Mouse (Mus musculus) CD8-positive naive resting alpha-beta T cell, adult 2 months (primary cell): ENCODE data around the gene Fbxo31.
A peak's percentile ranks its signal among the peaks of the same experiment; 100 is the strongest.

Experiments
- DNase-seq, 2 experiments: peaks; one replicate each; pipeline ENCODE4 v3.0.0; 2022; ENCODE audit warnings: low read depth in 2 of 2, low spot score in 2 of 2

The Fbxo31 gene

DNA sequence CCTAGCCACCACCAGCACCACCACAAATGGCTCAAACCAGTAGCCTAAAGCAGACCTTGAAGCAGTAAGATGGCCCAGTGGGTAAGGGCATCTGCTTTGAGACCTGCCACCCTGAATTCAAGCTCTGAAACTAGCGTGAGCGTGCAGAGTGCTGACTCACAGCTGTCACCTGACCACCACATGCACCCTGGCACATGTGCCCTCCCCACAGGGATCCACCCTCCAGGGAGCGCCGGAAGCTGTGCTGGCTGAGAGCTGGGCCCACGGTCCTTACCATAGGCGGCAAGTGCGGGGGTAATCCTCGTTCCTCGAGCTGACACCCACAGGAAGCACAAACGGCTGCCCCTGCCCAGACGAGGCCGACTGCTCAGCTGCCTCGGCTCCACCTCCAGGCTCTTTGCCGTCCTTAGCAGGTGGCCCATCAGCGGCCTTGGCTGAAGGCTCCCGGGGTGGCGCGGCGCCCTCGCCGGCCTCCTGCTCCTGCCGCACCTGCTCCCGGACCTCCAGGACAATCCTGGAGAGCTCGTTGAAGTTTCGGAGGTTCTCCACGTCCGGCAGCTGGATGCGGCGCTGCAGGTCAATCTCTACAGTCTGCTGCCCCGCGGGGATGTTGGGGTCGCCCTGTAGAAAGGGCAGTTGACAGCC lies 24.7 kb downstream of the Fbxo31 start:
- DNase-seq = no peak

DNA sequence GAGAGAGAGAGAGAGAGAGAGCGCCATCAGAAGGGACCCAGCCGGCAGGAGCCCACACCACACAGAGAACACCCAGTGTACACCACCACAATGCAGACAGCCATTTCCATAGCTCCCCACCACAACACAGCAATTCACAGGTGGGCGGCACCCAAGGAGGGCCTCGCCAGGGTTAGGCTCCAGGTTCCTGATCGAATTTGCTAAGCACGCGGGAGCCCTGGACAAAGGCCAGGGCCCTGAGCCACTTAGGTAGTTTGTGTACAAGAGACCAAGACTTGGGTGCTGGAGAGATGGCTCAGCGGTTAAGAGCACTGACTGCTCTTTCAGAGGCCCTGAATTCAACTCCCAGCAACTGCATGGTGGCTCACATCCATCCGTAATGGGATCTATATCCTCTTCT lies 26.1 kb downstream of the Fbxo31 start:
- DNase-seq = no peak

DNA sequence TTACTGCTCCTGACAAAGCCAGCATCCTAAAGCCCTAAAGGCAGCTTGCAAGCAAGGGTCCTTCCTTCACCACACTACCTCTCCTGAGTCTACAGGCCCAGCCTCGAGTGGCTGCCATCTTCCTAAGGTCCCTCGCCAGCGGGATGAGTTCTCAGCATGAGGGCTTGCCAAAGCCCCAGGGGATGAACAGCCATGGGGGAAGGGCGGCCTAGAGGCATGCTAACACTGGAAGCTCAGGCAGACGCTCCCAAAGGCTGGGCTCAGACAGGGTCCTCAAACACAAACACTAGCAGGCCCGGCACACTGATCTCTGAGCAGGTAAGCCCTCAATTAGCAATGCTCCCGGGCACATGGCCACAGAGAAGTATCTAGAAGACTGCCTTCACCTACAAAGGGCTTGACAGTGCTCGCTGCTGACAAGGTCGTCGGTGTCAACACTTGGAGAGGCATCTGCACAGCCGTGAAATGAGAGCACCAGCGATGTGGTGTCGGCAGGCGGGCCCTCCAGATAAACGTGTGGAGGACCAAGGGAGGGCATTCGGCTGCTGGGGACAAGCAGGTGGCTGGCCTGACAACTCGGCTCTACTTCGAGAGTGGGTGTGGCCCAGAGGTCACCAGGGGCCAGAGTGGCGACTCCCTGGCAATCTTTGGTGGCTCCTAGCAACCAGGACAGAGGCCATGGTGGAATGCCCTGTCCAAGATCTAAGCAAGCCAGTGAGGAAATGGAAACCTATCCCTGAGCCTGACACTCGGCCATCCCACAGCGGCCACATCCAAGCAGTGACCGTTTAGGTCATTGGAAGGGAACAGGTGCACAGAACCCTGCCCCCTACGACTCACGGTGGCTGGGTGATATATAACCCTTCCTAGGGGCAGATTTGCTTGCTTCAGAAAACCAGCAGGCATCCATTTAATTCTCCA lies 27.3 kb downstream of the Fbxo31 start:
- DNase-seq = no peak

DNA sequence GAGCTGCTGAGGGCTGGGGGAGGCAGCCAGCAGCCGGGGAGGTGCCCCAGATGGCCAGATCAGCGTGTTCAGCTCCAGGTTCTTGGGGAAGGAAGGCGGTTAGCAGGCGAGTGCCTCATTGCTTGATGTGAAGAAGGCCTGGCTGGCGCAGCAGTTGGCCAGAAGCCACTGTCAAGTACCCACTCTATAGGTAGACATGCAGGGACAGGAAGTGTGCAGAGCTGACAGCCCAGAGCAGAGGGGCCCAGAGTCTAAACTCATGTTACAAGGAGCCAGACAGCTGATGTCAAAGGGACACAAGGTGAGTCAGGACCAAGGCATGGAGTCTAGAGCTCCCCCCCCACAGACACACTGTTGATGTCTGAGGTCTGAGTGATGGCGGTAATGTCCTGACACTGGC lies 28.6 kb downstream of the Fbxo31 start:
- no peak for DNase-seq

DNA sequence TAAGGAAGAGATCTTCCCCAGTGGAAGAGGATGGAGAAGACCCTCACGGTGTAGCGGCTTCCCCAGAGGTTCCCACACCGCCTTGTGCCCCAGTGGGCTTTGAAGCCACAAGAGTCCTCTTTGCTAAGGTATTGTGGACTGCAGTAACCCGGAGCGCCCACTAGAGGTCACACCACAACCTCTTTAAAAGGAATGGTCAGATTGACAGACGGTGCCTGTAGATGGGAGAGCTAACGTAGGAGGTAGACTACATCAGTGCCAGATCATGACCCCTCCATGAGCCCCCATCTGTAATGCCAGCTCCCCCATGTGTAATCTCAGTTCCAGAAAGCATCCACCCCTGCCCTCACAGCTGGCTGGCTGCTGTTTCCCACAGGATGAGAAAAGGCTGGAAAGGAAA lies 31.5 kb downstream of the Fbxo31 start:
- DNase-seq = peak; percentile 61 to 70

DNA sequence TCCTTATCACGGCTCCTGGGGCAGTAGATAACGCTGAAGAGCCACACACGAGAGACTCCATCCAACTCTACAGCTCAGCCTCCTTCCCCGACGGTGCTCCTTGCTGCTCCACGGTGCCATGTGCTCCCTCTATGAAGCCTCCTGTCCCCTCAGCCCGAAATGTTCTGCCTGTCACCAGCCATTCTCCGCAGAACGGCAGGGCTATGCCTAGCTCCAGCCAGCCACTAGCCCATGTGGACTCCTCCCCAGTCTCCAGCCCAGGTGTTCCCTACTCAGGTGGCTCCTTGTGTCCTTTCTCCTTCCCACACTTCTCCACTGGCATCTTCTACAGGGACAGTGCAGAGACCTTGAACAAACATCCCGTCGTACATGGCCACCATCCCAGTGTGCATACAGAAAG lies 33.7 kb downstream of the Fbxo31 start:
- no peak for DNase-seq

DNA sequence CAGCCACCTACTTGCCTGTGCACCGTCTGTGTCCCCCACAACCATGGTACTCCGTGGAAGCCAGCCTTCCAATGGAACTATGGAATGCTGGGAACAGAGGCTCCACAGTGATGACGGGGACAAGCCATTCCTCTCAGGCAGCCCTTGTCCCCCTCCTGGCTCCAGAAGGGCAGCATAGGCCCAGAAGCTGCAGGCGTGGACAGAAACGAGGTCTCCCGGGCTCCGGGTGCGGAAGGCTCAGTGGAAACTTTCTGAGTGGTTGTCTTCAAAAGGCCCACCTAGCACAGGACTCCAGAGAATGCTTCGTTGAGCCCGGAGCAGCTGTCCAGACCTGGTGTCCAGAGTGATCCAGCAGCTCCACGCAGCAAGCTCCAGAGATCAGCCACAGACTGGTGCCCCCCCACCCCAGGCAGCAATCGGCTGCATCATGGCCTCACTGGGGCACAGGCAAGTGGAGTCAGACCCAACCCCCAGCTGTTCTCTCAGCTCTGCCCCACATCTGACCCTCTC lies 34.3 kb downstream of the Fbxo31 start, which contains the start of gene 1700018B08Rik:
Gene 1700018B08Rik, minus strand, starts transcription at position 45 of the 510 bp plus-strand sequence.
- no peak for DNase-seq

DNA sequence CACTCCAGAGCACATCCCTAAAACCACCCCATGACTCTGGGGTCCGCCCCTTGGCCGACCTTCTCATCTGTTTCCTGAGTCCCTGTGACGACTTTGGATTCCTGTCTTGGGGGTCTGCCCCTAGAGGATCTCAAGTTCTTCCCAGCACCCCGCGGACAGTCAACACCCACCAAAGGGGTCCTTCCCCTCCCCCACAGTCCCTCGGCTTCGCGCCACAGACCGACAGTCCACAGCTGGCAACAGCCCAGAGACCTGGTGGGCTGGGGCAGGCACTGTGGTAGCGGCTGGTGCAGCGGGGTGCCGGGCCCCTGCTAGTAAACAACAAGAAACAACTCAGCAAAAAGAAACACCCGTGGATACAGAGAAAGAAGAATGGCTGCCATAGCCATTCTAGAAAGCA lies 35.7 kb downstream of the Fbxo31 start:
- DNase-seq = no peak

DNA sequence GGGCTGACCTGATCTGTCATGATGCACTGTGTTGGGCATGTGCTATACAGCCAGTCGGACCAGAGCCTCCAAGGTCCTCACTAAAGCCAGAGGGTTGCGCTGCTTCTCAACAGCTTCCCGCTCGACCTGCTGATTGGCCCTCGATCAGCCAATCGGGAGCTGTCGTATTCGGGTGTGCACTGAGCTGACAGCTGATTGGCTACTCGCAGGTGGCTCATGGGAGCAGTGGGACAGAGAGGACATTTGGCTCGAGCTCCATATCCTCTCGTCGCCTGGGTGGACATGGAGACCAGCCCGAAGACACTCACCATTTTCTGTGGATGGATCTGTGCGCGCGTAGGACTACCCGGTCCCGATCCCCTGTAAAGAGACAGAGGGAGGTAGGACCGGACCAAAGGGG lies 36.7 kb downstream of the Fbxo31 start:
- no peak for DNase-seq

DNA sequence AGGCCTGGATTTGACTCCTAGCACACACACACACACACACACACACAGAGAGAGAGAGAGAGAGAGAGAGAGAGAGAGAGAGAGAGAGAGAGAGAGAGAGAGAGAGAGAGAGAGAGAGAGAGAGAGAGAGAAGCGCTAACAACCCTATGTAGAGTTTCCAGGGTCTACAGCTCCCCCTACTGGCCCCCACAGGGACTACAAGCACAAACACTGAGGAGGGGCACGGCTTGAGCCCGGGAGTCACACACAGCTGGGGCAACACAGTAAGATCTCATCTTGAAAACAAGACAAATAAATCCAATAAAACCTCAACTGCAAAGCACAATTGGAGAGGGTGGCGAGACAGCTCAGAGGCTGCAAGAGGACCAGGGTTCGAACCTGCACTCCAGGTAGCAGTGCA lies 46.2 kb downstream of the Fbxo31 start:
- peak in 1 of 2 experiments; percentile 25 for DNase-seq

DNA sequence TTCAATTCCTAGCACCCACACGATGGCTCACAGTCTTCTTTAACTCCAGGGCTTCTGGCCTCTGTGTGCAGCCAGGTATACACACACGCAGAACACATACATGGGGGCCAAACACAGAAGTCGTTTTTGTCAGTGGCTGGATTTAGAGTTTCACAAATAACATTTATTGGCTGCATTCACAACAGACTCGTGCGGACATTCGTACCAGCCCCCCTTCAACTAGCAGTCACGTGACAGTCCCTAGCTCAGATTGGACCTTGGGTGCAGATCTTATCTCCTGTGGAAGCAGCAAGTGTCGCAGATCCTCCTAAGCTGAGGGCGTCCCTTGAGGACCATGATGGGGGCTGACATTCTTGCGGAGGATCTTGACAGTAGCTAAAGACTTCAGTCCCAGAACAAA lies 48.0 kb downstream of the Fbxo31 start:
- no peak for DNase-seq

DNA sequence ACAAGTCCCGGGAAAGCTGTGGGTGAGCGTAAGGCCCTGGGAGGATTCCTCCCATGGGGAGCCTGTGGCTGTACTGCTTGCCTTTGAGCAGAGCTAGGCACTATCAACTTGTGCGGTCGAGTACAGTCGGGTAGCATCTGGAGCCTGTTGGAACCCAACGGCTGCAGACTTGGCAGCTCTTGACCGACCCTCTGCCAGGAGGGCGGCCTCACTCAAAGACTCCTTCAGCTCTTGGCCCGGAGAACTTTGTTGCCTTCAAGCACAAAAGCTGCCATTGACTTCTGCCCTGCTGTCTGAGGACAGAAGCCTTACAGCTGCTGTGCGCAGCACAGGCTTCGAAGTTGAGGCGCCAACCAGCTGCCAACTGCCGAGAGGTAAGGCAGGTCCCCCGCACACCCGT lies 49.8 kb downstream of the Fbxo31 start:
- DNase-seq = no peak

DNA sequence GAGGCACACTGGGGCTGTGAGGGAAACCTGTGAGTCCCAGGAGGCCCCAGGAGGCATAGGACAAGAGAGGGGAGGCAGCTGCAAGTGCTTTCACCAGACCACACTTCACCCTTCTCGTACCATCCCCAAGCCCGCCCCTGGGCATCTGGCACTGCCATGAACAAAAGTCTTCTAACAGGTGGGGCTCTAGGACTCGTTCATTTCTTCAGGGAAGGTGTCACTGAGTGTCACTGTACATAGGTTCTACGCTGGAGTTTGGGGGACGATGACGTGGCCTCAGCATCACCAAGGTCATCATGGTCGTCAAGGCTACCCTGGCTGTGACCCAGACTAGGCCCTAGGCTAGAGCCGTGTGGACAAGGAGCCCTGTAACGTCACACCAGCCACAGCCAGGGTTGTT lies 50.9 kb downstream of the Fbxo31 start:
- DNase-seq = no peak

DNA sequence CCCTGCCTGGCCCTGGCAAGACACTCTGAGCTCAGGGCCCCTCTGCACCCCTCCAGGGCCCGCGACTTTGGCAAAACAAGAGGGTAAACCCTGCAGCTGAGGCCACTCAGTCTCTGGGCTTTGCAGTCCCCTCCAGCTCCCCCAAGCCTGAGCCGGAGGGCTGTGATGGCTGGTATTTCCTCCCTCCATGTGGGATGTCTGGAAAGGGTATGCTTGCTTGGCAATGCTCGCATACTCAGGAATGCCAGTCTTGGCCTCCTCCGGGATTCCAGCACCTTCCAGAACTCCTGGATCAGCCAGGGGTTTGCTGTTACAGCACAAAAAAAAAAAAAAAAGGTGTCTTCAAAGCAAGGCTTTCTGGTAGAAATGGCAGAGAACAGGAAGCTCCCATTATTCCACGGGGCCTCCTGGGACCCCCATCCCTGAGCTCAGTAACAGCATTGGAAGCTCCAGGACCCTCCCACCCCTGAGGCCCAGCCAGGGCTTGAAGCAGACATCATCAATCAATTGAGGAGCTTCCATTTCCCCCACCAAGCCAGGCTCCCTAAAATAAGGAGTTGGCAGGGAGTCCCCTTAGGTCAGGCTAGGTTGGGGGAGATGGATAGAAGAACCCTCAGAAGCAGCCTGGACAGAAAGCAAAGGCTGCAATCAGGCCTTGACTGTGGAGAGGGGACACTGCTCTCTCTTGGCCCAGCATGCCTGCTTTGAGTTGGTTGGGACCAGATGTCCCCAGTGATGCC lies 51.6 kb downstream of the Fbxo31 start:
- DNase-seq = no peak

DNA sequence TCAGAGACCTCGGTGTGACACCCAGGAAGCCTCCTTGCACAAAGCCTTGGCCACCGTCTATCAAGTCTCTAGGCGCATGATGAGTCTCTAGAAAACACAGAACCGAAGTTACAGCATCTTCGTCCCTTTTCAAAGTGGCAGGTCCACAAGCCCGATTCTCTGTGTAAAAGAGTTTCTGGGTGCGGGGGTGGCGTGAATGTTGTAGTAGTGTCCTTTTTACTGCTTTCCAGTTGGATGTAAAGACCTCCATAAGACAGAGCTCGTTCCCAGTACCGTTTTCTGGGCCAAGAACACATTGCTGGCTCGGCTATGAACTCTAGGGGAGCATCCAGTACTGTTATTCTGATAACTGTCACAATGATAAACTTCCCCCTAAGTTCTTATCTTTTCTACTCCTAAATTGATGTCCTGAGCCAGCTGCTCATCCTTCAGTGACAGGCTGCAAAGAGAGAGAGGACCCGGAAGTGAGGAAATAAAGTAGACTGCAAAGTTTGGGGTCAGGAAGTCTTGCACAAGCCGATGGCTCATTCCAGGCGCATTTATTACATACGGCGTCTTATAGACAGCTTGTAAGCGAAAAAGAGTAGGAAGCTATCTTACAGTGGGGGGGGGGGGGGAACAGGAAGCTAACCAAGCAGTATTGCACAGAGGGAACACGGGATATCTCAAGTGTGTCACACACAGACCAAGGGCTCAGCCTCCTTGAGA lies 53.3 kb downstream of the Fbxo31 start:
- DNase-seq = no peak

DNA sequence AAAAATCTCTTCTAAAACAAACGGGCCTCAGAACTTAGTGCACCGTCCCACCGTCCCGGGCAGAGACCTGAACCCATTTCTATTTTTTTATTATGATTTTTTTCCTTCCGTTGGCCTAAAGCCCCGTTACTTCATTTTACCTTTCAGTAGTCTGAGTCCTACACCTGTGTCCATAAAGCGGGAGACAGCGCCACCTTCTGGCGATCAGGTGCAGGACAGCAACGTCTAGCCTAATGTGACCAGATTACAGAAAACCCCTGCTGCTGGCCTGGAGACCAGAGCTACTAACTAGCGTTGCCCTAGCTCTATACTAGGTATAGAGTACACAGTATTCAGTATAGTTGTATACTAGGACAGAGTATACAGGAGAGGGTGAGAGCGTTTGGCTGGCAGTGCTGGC lies 65.2 kb downstream of the Fbxo31 start:
- peak; percentile 15 to 43 for DNase-seq

DNA sequence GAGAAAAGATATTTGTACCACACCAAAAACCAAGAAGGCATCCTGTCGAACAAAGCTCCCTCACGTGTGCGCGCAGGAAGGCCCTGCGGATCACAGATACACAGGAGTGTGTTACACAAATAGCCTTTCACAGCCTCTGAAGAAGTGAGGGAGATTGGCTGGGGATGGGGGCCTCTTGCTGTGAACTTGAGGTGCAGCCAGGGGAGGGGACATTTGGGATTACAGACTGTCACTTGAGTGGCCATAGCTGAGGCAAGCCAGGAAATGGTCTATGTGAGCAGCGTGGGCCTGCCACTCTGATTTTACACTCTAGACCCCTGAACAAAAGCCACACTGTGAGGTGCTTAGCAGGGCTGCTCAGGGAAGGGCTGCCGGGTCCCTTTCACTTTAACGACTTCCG lies 66.9 kb downstream of the Fbxo31 start:
- DNase-seq = no peak
